Mouse (Mus musculus) mouse trophoblast stem cell (cell line): ENCODE data around the gene Gm10681.
"Not testable (repeated sequence)": the region's sequence is repeated elsewhere in the genome, so short reads cannot be mapped to it uniquely, and the experiment has no call there.

Experiments used
- in situ Hi-C, 2 experiments: fragments of 300-500 bp; cut with MseI, MboI; formaldehyde crosslinking; loops; 2 replicates in 1 of 2; 3 replicates in 1 of 2; pipeline ENCODE4 v1.15.1; 2025

The Gm10681 gene

DNA sequence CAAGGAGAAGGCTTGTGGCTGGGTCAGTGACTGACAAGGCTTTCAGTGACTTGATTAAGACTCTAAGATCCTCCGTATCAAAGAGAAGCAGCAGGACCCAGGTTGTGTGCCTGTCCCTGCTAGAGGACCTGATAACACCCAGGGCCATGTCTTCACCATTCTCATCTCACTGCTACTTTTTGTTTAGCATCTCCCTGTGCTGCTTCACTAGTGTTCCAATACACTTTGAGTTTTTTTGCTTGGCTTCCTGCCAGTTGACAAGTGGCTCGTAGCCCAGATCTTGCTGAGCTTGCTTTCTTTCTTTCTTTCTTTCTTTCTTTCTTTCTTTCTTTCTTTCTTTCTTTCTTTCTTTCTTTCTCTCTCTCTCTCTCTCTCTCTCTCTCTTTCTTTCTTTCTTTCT lies 65.8 kb downstream of the Gm10681 start:
- in situ Hi-C loops = not testable (repeated sequence)

DNA sequence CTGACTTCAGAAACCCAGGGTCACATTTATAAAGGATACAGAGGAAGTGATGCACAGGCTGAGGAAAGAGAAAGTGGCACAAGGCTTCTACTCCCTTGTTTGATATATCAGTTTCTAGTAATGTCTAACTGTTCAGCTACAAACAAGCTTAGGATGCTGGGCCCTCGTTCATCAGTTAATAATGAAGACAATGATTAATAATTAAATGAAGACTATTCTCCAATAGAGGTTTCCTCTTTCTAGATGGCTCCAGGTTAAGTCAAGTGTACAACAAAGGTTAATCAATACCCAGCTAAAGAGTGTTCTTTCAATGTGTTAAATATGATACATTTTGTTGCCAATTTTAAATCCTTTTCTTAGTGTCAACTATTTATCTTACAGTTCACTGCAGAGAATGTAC lies 78.2 kb downstream of the Gm10681 start, which contains the start of gene Hsd3b4:
Hsd3b4 (minus strand) TSS at position 101 of the 400 bp plus-strand sequence.
- in situ Hi-C loops = not testable (repeated sequence)

DNA sequence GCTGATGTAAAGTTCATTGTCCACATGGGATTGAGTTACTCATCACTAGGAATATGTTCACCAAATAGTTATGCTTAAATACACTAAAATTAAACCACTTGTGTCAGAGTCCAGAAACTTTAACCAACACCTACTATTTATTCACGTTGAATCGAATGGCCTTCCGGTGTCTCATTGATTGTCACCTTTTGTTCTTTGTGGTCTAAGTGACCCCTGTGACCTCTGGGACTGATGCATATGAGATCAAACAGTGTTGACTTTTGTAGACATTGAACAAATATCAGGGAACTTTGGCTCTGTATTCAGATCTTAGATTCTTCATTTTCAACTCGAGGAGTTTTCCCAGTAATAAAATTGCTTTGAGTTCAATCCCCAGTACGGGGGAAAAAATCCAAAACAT lies 81.4 kb downstream of the Gm10681 start:
- in situ Hi-C loops = not testable (repeated sequence)
